Mouse (Mus musculus) adrenal gland, postnatal 25 days (tissue): ENCODE measurements at regions not wholly inside any gene's neighbourhood (a gene's known extent, or its start where the extent isn't known, plus 50 kb on each side); places are given as distances from the start of the nearest gene placed in this dataset.
"Not testable (repeated sequence)": the region's sequence is repeated elsewhere in the genome, so short reads cannot be mapped to it uniquely, and the experiment has no call there.

Experiments used
- DNase-seq: peaks from one replicate; pipeline ENCODE4 v3.0.0; 2021; ENCODE audit warnings: mixed read lengths

DNA sequence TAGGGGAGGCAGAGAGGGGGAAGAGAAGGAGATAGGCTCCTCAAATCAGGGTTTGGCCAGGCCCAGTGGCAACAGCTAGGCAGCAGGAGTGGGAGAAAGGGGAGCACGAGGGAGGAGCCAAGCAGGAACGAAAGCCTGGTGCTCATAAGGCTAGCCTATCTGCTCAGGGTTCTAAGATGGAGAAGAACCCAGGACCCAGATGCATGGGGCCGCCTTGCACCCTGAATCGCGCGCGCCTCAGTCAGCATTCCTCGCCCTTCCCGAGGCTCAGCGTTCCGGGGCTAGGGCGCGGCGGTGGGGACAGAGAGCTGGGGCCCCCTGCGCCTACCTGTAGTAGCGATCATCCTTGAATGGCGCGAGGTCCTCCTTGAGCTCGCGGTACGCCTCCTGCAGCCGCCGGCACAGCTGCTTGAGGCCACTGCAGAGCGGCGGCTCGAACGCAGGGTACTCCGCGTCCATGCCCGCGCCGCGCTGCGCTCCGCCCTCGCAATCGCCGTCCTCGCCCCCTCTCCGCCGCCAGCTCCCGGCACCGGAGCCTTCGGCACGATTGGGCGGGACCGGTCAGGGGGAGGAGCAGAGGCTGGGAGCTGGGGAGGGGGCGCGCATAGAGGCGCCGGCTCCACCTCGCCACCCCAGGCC, 60.1 kb downstream of the Dynlt1b start:
- not testable (repeated sequence) for DNase-seq

DNA sequence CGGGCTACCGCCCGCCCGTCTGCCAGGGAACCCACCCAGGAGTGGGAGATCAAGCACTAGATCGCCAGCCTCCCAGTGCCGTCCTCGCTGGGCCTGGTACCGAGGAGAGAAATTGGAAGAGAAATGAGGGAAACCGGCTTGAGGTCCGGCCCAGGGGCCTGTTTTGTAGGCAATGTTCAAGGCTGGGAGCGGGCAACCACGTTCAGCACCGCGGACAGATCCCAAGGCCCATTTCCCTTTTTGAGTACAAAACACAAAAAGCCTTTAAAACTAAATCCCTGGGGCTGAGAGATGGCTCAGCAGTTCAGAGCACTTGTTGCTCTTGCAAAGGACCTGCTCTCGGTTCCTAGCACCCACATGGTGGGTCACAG, 60.6 kb downstream of the Dynlt1b start:
- not testable (repeated sequence) for DNase-seq

DNA sequence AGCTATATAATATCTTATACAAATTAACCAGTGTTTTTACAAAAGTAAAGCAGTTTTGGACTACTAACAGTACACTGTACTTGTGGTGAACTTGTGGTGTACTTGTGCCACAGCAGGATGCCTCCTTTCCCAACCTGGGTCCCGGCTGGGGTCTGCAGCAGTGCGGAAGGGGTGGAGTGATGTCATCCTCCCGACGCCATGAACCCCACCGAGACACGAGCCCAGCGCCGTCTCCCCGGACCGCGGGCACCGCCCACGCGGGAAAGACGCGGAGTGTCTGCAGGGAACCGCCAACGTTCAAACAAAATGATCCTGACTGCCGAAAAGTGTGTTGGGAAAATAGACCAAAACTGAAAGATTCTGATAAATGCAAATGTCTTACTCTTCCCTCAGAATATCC, 62.6 kb downstream of the Dynlt1b start:
- DNase-seq, result peak; percentile 27

DNA sequence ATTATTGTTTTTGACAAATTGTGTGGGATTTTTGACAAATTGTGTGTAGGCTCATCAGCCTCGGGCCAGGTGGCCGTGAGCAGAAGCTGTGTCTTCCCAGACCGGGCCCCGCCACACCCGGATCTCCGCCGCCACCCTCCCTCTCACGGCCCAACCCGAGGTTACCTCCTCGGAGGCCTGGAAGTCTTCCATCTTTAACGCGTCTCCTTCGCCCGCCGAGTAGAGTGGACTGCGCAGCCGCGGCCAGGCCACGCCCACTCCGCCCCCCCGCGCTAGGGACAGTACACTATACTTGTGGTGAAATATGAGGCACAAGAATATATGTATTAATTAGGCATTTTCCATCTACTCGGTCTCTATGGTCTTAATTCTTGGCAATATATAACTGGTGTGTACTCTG, 63.0 kb downstream of the Dynlt1b start:
- peak; percentile 69 for DNase-seq

DNA sequence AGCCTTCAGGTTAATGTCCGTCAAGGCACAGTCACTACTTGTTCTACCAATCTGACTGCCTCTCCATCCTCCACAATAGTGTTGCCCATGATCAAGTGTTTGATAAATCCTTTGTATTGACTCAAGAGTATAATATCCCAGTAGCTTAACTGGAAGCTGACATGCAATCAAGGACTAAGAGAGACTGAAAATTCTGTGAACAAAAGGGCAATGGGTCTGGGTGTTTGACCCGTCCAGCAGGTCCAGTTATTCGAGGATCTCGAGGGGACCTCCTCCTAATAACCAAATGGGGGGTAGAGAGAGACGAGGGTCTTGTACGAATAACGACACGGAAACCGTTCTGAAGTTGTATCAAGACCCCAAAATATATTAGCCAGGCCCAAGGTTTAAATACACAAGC, 66.6 kb downstream of the Dynlt1b start:
- DNase-seq, result not testable (repeated sequence)

DNA sequence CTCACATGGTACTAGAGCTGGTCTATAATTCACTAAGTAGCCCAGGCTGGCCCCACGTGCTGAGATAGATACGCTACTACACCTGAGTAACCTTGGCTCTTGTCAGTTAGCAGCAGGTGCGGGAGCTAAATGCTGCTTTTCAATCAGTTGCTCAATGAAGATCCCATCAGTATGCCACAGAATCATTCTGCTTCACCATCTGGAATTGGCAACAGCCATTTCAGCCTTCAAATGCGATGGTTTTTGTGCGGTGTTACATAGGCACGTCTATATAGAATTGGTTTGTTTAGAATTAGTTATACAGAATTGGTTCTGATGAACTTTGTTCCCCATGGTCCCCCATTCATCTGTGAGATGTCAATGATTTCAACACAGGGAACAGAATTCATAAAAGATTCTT, 72.8 kb downstream of the Dynlt1b start:
- not testable (repeated sequence) for DNase-seq

DNA sequence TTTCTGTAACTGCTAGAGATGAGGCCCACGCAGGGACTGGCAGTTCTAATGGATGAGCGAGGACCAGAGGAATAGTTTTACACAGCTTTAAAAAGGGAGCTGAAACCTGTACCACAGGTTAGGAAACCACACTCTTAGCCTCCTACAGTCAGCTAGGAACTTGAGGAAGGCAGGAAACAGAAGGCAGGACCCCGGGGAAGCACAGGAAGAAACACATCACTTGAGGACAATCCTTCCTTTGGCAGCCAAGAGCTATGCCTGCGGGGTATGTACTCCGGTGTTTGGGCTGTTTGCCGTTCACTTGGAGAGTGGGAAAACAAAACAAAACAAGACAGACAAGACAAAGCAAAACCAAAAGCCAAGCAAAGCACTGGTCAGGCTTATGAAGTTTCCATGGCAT, 76.0 kb downstream of the Dynlt1b start:
- not testable (repeated sequence) for DNase-seq

DNA sequence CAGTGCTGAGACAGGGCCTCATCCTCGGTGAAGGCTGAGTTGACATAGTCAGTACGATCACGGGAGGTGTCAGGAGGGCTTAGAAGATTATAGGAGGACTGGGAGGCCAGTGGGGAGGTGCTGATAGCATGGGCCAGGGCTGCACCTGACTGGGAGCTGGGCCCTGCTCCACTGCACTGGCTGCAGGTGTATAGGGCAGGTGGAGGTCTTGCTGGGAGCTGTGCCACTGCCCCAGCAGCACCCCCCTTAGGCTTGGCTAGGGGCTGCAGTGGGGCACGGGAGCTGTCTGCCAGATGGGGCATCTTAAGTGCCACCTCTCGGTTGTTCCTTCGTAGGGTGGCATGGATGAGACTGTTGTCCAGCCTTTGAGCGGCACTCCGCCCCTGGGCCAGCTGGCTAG, 85.2 kb downstream of the Dynlt1b start:
- not testable (repeated sequence) for DNase-seq

DNA sequence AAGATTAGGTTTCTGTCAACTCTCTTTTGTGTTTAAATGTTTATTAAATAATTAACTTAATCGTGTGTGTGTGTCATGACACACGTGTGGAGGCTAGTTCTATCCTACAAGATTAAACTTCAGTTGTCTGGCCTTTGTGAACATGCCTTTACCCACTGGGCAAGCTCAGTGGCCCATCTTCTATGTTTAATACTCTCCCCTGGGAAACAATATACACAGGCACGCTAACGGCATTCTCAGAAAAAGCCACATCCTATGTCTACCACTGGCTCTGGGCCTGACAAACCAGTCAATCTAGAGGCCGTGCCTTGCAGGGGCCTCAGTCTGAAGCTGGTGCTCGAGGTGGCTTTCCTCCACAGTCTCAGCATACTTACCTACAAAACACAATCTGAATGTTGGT, 82.4 kb upstream of the Dynlt1c start:
- not testable (repeated sequence) for DNase-seq

DNA sequence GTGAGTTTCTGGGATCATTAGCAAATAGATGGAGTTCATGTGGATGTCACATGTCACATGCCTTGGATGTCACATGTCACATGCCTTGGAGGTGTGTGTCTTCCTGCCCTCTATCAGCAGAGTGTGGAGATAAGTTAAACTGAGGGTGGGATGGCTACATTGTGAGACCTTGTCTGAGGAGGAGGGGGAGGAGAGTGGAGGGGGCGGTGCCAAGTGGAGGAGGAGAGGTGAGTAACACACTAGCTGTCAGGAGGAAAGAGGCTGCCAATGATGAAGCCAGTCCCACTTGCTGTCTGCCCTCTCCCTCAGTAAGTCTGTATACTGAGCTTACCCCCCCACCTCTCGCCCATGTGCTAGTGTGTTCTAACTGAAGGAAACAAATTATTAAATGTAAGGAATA, 81.5 kb upstream of the Dynlt1c start:
- DNase-seq, result not testable (repeated sequence)

DNA sequence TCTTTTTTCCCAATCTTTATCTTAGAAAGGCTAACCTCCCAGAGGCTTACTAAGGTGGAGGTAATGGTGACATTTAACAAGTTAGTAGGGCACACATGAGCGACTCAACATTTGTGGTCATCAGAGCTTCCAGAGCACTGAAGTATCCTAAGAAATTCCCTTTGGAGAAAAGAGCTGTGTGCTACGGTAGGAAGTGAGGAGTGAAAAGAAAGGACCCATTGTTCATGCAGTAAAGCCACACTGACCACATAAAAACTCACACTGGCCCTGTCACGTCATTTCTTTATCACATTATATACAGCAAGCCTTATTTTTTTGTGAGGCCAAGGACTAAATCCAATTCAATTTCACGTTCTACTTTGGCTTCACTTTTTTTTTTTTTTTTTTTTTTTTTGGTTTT, 80.7 kb upstream of the Dynlt1c start:
- not testable (repeated sequence) for DNase-seq

DNA sequence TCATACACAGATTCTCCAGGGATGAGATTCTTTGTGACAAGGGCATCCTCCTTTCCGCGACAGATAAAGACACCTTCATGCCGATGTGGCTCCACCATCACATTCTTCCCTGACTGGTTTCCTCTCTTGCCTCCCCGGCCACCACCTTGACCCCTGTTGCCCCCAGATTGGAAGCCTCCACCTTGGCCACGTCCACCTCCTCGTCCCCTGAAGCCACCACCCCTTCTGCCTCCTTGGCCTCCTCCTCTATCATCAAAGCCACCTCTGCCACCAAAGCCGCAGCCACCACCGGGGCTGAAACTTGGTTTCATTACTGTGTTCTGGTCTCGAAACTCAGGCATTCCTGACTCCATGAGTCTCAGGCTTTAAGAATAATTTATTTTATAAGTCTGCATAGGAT, 79.3 kb upstream of the Dynlt1c start:
- not testable (repeated sequence) for DNase-seq

DNA sequence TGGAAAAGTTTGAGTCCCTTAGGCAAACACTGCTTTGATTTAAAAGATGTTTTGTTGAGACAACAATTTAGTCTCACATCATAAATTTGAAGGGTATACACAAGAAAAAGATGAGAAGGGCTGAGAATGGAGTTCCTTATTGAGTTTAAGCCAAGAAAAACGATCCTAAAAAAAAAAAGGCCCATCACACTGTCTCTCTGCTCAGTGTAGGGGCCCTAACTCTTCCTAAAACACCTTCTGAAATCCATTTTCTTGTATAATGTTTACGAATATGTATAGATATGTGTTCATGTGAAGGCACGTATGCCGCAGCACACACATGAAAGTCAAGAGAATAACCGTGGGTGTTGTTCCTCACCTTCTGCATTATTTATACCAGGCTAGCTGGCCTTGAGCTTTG, 62.7 kb upstream of the Dynlt1c start:
- not testable (repeated sequence) for DNase-seq

DNA sequence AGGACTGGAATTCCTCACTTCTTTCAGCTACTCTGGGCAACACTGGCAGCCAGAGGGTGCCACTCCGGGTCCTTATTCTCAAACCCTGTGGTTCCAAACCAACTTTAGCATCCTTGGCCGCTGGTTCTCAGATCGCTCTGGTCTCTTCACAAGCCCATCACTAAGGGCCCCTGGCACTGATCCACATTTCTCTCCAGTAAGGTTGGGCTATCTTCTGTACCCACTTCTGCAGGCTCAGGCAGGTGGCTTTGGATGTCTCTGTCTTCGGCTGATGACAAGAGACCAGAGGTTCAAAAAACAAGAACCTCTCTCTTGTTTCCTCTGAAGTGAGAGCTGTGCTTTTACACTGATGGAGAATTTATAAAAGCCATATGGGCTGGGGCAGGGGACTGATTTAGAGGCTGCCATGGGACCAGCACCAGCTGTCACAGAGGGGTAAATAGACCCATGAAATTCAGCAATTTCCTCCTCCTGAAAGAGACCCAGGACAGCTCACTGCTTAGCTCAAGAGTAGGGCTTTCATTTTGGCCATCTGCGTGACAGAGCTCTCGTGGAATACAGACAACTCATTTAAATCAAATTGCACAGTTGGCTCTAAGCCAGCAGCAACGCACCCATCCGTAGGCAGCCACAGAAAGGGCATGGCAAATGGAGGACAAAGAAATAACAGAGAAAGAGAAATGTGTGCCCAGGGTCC, 54.3 kb upstream of the Dynlt1c start:
- DNase-seq, result not testable (repeated sequence)

DNA sequence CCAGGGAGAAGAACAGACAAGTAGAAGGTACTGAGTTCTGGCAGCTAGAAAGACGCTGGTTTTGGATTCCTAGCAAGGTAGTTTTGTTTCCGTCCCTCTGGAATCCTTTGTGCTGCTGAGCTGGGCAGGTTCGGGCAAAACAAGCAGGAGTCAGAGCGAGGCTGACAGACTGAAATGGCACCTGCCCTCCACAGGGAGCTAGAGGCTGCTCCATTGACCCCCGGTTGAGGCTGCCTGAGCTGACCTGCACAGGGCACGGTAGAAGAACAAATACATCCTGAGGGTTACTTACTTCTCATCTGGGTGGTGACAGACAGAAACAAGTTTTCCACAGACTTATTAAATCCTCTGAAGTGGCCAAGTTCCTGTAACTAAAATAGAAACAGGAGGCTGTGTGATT, 53.5 kb upstream of the Dynlt1c start:
- not testable (repeated sequence) for DNase-seq
